ENCODE assay signal across 8 mouse cellular contexts in the genomic region with DNA sequence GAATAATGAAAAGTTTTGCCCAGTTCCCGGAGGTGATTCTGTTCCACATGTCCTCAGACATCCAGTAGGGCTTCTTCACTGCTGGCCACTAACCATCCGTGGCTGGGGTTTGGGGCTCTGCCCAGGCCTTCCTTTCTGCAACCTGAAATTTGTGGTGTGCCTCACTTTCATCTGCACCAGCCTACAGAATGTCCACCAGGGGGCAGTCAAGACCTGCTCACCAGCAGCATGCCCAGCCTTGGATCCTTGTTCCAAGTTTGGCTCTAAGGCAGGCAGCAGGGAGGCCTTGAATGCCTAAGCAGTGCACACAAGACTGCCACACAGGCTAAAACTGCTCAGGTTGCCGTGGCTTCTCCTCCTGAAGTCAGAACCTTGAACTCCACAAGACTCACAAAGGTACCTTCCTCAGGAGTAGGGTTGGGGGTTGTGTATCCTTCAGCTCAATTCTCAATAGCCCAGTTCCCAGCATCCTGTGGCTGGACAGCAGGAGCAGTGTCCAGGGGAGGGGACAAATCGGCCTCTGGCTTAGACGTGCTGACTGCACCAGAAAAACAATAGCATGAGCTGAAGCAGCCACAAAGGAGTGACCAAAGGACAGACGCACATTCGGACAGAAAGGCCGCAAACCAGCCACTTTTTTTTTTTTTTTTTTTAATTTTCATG. TPM values are rescaled to one million over a fixed set of nuclear protein-coding genes. Genes with fewer than 3 reads are reported as not detected.
DNase-seq lines count a peak whose midpoint lies in the region; ATAC-seq and TF ChIP-seq lines count a peak whose summit lies in the region.

No protein-coding gene starts in this region.

- H3K4me3 ChIP-seq in heart, embryonic 12.5 days, result no peak overlapping the region
- H3K4me3 ChIP-seq in kidney, embryonic 16.5 days (ENCODE audit: low read length), result no peak overlapping the region

- 0 out of 2 replicates have a peak, but pooled peaks cover 9% of the 10 kb centered on the region for H3K36me3 ChIP-seq in heart, embryonic 12.5 days
- no peaks in the 10 kb centered on the region for H3K36me3 ChIP-seq in kidney, embryonic 16.5 days (ENCODE audit: insufficient read depth, low read length)

- DNase-seq in CD4-positive helper T cell, adult 2 months (ENCODE audit: low read depth, low spot score), result peak; percentile 85
- peak; percentile 96 for DNase-seq in brain, embryonic 14.5 days (ENCODE audit: low read depth)
- DNase-seq in liver, result peak; percentile 81
- peak; percentile 66 to 68 for DNase-seq in spleen, postnatal 36 days (ENCODE audit: low spot score in 2 of 2)

- H3K27ac ChIP-seq in heart, embryonic 12.5 days (ENCODE audit: poor library complexity, severe bottlenecking), result no peak overlapping the region
- H3K27ac ChIP-seq in kidney, embryonic 16.5 days (ENCODE audit: low read length), result no peak overlapping the region

- H3K4me2 ChIP-seq in heart, embryonic 12.5 days, result no peak overlapping the region
- H3K4me2 ChIP-seq in kidney, embryonic 16.5 days (replicated peaks; ENCODE audit: low read depth, low read length), result no peak overlapping the region

- no peak overlapping the region for H3K9ac ChIP-seq in heart, embryonic 12.5 days
- H3K9ac ChIP-seq in kidney, embryonic 16.5 days (replicated peaks; ENCODE audit: low read length), result no peak overlapping the region

- peaks cover 20% of the 10 kb centered on the region for H3K4me1 ChIP-seq in heart, embryonic 12.5 days (replicated peaks)
- H3K4me1 ChIP-seq in kidney, embryonic 16.5 days (ENCODE audit: insufficient read depth, low read length), result peaks cover 9% of the 10 kb centered on the region

- H3K27me3 ChIP-seq in heart, embryonic 12.5 days (replicated peaks), result no peaks in the 10 kb centered on the region
- H3K27me3 ChIP-seq in kidney, embryonic 16.5 days (ENCODE audit: insufficient read depth, low read length), result no peaks in the 10 kb centered on the region

- no peak for TF ChIP-seq POLR2A in brain, embryonic 14.5 days (IDR thresholded peaks at IDR 0.05; ENCODE audit: borderline replicate concordance, extremely low read depth, insufficient read depth, insufficient read length, poor library complexity, severe bottlenecking)

- no peaks in the 10 kb centered on the region for H3K9me3 ChIP-seq in heart, embryonic 12.5 days (replicated peaks)
- H3K9me3 ChIP-seq in kidney, embryonic 16.5 days (ENCODE audit: low read length), result no peaks in the 10 kb centered on the region

- ATAC-seq in erythroid progenitor cell, adult 5-6 weeks (replicated peaks; ENCODE audit: low FRiP score, poor library complexity, severe bottlenecking), result peak; percentile 65
- ATAC-seq in heart, embryonic 12.5 days (ENCODE audit: insufficient number of reproducible peaks, low FRiP score), result peak; percentile 40; the same call in 1 of the 2 replicates
- ATAC-seq in kidney, embryonic 16.5 days (ENCODE audit: low FRiP score, low TSS enrichment), result peak; percentile 73
- ATAC-seq in monocyte, adult 5-6 weeks (replicated peaks; ENCODE audit: insufficient number of reproducible peaks, low FRiP score, low TSS enrichment, poor library complexity, severe bottlenecking), result peak; percentile 84

- peak; percentile 97 for TF ChIP-seq CTCF in brain, embryonic 14.5 days (IDR thresholded peaks at IDR 0.05; ENCODE audit: borderline replicate concordance, extremely low read depth, insufficient read depth, insufficient read length)

- 37% methylated on average over 8 of the region's 8 CpGs for WGBS in heart, embryonic 12.5 days
- 39% methylated on average over 8 of the region's 8 CpGs for WGBS in kidney, embryonic 16.5 days

RNA-seq across cellular contexts. Expression of gene Morn1, which starts 9.0 kb away (rescaled TPM):
- polyA plus RNA-seq in brain, embryonic 14.5 days (2012; rRNA removed), result 8.0 and 12.6 TPM in 2 replicates
- 2.5 TPM in 1 of 2 replicates, not detected in the other for total RNA-seq in erythroid progenitor cell, adult 5-6 weeks (2015; ENCODE audit: low replicate concordance)
- 0.08 TPM in 1 of 2 replicates, not detected in the other for total RNA-seq in erythroid progenitor cell, adult 5-6 weeks (2017; ENCODE audit: low replicate concordance)
- polyA plus RNA-seq in heart, embryonic 12.5 days (2016; fragmentation: Nextera tagmentation; extraction: Ambion mirVana), result 3.1 and 3.9 TPM in 2 replicates
- polyA plus RNA-seq in kidney, embryonic 16.5 days (2015; fragmentation: Nextera tagmentation; extraction: Ambion mirVana), result 5.9 and 7.0 TPM in 2 replicates
- 0.97 TPM in 1 of 3 replicates, not detected in the others for total RNA-seq in monocyte, adult 5-6 weeks (2017)

RNA-seq across cellular contexts. Expression of gene Rer1, which starts 9.2 kb away (rescaled TPM):
- polyA plus RNA-seq in brain, embryonic 14.5 days (2012; rRNA removed), result 84.0 and 95.7 TPM in 2 replicates
- 43.6 and 74.2 TPM in 2 replicates for total RNA-seq in erythroid progenitor cell, adult 5-6 weeks (2015; ENCODE audit: low replicate concordance)
- total RNA-seq in erythroid progenitor cell, adult 5-6 weeks (2017; ENCODE audit: low replicate concordance), result 48.6 and 57.6 TPM in 2 replicates
- 136 and 144 TPM in 2 replicates for polyA plus RNA-seq in heart, embryonic 12.5 days (2016; fragmentation: Nextera tagmentation; extraction: Ambion mirVana)
- polyA plus RNA-seq in kidney, embryonic 16.5 days (2015; fragmentation: Nextera tagmentation; extraction: Ambion mirVana), result 158 and 162 TPM in 2 replicates
- 111 to 130 TPM (median 118 TPM) in 3 replicates for total RNA-seq in monocyte, adult 5-6 weeks (2017)

RNA-seq across cellular contexts. Expression of gene Pex10, which starts 28.6 kb away (rescaled TPM):
- 19.2 and 27.0 TPM in 2 replicates for polyA plus RNA-seq in brain, embryonic 14.5 days (2012; rRNA removed)
- total RNA-seq in erythroid progenitor cell, adult 5-6 weeks (2015; ENCODE audit: low replicate concordance), result 1.1 and 4.6 TPM in 2 replicates
- 0.91 and 4.5 TPM in 2 replicates for total RNA-seq in erythroid progenitor cell, adult 5-6 weeks (2017; ENCODE audit: low replicate concordance)
- 15.3 and 15.9 TPM in 2 replicates for polyA plus RNA-seq in heart, embryonic 12.5 days (2016; fragmentation: Nextera tagmentation; extraction: Ambion mirVana)
- 26.3 and 27.3 TPM in 2 replicates for polyA plus RNA-seq in kidney, embryonic 16.5 days (2015; fragmentation: Nextera tagmentation; extraction: Ambion mirVana)
- 1.6 to 6.2 TPM (median 3.1 TPM) in 3 replicates for total RNA-seq in monocyte, adult 5-6 weeks (2017)

RNA-seq across cellular contexts. Expression of gene Plch2, which starts 38.8 kb away (rescaled TPM):
- polyA plus RNA-seq in brain, embryonic 14.5 days (2012; rRNA removed), result 33.7 and 37.6 TPM in 2 replicates
- total RNA-seq in erythroid progenitor cell, adult 5-6 weeks (2015; ENCODE audit: low replicate concordance), result not detected in 2 replicates
- total RNA-seq in erythroid progenitor cell, adult 5-6 weeks (2017; ENCODE audit: low replicate concordance), result not detected in 2 replicates
- 0.09 and 0.38 TPM in 2 replicates for polyA plus RNA-seq in heart, embryonic 12.5 days (2016; fragmentation: Nextera tagmentation; extraction: Ambion mirVana)
- polyA plus RNA-seq in kidney, embryonic 16.5 days (2015; fragmentation: Nextera tagmentation; extraction: Ambion mirVana), result 3.6 and 3.8 TPM in 2 replicates
- not detected in 3 replicates for total RNA-seq in monocyte, adult 5-6 weeks (2017)
